Mouse (Mus musculus): Measurements from ENCODE around the gene AW011738. TPM values are rescaled to one million over a fixed set of nuclear protein-coding genes. Genes with fewer than 3 reads are reported as not detected.

Gene AW011738
- total RNA-seq, 2 experiments from 2014 or later, result 2.9 to 3.9 TPM

DNA sequence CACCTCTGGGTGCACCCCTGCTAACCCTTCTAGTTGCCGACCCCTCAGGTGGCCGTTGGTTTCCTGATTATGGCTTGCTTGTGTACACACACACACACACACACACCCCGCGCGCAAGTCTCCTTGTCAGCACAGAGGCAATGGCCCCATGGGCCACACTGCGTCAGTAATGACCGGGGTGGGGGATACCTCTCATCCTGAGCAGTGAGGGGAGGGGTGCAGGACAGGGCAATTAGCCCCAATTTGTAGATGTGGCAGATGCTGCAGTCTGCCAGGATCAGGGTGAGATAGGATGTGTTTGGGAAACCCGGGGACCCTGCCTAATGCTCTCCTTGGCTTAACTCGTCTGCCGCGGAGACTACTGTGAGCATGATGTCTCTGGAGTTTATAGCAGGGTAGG lies 46.5 kb downstream of the AW011738 start:
- DNase-seq, result no peak

GRCm38 (mm10) chr4:156251081-156251480 lies 48.0 kb downstream of the AW011738 start:
- DNase-seq, result no peak

GRCm38 (mm10) chr4:156252140-156252539 lies 49.0 kb downstream of the AW011738 start:
- no peak for DNase-seq

GRCm38 (mm10) chr4:156252619-156253018 lies 49.5 kb downstream of the AW011738 start:
- DNase-seq, result no peak

- no peak for DNase-seq
These were observed 49.9 kb downstream of the AW011738 start for GRCm38 (mm10) chr4:156253043-156253442.

DNA sequence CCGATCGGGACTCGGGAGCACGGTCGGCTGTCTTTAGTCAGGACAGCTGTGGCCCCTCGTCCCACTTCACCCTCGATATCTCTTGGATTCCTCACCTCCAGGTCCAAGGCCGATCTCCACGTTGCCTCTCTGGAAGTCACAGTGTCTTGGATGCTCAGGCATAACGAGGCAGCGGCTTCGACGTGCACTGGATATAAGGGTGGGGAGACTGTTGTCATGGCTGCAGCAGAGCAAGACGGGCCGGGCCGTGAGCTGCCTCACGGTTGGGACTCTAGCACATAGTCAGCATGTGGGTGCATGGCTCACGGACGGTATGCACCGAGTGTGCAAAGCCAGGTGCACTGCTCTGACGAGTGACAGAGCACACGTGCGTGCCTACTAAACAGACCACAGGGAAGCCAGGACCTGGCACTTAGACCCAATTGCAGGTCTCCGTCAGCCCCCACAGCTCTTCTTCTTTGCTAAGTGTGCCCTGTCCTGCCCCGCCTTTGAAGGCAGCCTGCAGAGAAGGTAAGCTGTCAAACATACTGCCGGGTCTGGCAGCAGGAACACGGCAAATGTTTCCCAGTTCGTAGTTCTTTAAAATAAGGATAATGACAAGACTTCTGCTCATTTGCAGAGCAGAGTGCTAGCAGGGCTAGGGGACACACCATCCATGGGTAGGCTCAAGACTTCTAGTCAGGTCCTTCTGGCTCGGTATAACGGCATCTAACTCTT lies 51.4 kb downstream of the AW011738 start:
- DNase-seq, result no peak

Small RNA genes within 50 kb of the gene (microRNA-seq; reads per million reads assigned to microRNA genes)
- 0 to 1.9 reads per million in 2 experiments for gene Mir7658 (ENCODE audit: borderline replicate concordance in 2 of 2)

Other genes with a start within 250 kb of the AW011738 start
- gene C1qtnf12, start 241.0 kb upstream of the AW011738 start, total RNA-seq (2021), result 10 to 100 TPM; 14.7 to 16.1 TPM
- 1 to 10 TPM; 1.2 to 1.6 TPM for gene B3galt6, start 210.7 kb upstream of the AW011738 start, total RNA-seq (2021)
- 10 to 100 TPM; 67.0 to 79.3 TPM for gene Sdf4, start 210.4 kb upstream of the AW011738 start, total RNA-seq (2021)
- gene Tnfrsf4, start 189.5 kb upstream of the AW011738 start, total RNA-seq (2021), result under 1 TPM; 0.51 to 0.80 TPM
- not detected for gene Tnfrsf18, start 177.1 kb upstream of the AW011738 start, total RNA-seq (2021)
- not detected for gene Ttll10, start 143.9 kb upstream of the AW011738 start, total RNA-seq (2021)
- 1 to 10 TPM; 2.2 to 4.3 TPM for gene 9430015G10Rik, start 93.3 kb upstream of the AW011738 start, total RNA-seq (2021)
- gene Rnf223, start 72.8 kb upstream of the AW011738 start, total RNA-seq (2021), result not detected
- gene Agrn, start 5.8 kb upstream of the AW011738 start, total RNA-seq (2021), result 10 to 100 TPM in 1 of 2 experiments, 1 to 10 TPM in 1; 9.7 to 11.3 TPM
- 1 to 10 TPM; 1.0 to 1.1 TPM for gene Isg15, start 2.5 kb upstream of the AW011738 start, total RNA-seq (2021)
- gene Perm1, start 12.6 kb downstream of the AW011738 start, total RNA-seq (2021), result 100 to 1,000 TPM; 169 to 182 TPM
- gene Plekhn1, start 31.6 kb downstream of the AW011738 start, total RNA-seq (2021), result 1 to 10 TPM; 5.4 to 6.9 TPM
- gene Noc2l, start 32.7 kb downstream of the AW011738 start, total RNA-seq (2021), result 10 to 100 TPM; 26.7 to 27.9 TPM
- under 1 TPM in 1 of 2 experiments, not detected in 1; 0.16 TPM for gene Samd11, start 52.4 kb downstream of the AW011738 start, total RNA-seq (2021)
- gene Vmn2r-ps159, start 127.8 kb downstream of the AW011738 start, total RNA-seq (2021), result not detected

Measured in gastrocnemius, postnatal 25 days (tissue).